In the genomic region with DNA sequence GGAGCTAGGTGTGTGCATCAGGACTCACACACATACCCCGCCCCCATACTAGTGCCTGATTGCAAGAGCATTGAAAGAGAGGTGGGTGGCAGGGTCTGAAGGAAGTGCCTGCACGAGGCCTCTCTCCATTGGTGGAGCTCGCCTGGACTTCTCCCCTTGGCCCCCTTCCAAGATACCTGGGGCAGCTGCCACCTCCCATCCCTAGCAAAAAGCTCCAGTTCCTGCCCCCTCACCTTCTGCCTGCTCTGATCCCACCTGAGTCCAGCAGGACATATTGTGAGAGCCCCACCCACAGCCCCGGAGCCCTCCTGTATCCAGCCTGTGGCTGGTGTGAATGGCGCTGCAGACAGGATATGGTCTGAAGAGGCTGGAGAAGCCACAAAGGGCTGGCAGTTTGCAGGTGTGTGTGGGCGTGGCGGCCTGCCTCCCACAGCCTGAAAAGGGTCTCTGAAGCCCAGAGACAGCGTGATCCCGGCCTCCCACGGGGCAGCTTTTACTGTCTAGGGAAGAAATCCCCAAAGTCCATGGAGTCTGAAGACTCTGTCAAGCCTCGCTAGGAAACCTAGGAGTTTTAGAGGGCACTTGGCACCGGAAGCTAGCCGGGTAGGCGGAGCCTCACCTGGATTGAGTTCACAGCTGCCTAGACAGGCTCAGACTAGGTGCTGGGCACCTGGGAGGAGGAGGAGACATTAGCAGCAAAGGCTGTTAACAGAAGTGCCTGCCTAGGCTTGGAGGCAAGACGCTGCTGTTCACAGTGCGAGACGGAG, we compare ENCODE assay signal across 8 mouse cellular contexts. TPM values are rescaled to one million over a fixed set of nuclear protein-coding genes. Genes with fewer than 3 reads are reported as not detected.
DNase-seq lines count a peak whose midpoint lies in the region; ATAC-seq lines count a peak whose summit lies in the region.

No protein-coding gene starts in this region.

- WGBS in lung, embryonic 15.5 days, result 11% methylated on average over 17 of the region's 17 CpGs
- WGBS in stomach, embryonic 16.5 days, result 12% methylated on average over 17 of the region's 17 CpGs

- H3K36me3 ChIP-seq in lung, embryonic 15.5 days, result no peaks in the 10 kb centered on the region
- no peaks in the 10 kb centered on the region for H3K36me3 ChIP-seq in stomach, embryonic 16.5 days (ENCODE audit: control insufficient read depth, insufficient read depth, low read length)

- peak overlapping the region; percentile 98 for H3K27ac ChIP-seq in lung, embryonic 15.5 days
- H3K27ac ChIP-seq in stomach, embryonic 16.5 days (ENCODE audit: low read length), result peak overlapping the region; percentile 95

- H3K9me3 ChIP-seq in lung, embryonic 15.5 days, result no peaks in the 10 kb centered on the region
- H3K9me3 ChIP-seq in stomach, embryonic 16.5 days (replicated peaks; ENCODE audit: control insufficient read depth, low read length), result no peaks in the 10 kb centered on the region

- ATAC-seq in common myeloid progenitor, adult 5-6 weeks (replicated peaks; ENCODE audit: low read depth, poor library complexity, severe bottlenecking), result peak; percentile 24
- ATAC-seq in lung, embryonic 15.5 days (ENCODE audit: borderline replicate concordance, extremely low read depth, low FRiP score, low TSS enrichment), result peak; percentile 60
- peak; percentile 71 for ATAC-seq in stomach, embryonic 16.5 days (ENCODE audit: insufficient read depth, low FRiP score)

- H3K4me3 ChIP-seq in lung, embryonic 15.5 days, result peak overlapping the region; percentile 43
- H3K4me3 ChIP-seq in stomach, embryonic 16.5 days (replicated peaks; ENCODE audit: low read length), result peak overlapping the region; percentile 44

- peak; percentile 70 for DNase-seq in ES-CJ7 (ENCODE audit: low read depth, low spot score)
- DNase-seq in kidney, adult 11 months, result peak; percentile 97
- DNase-seq in retina, embryonic 14.5 days (ENCODE audit: low spot score), result no peak
- no peak for DNase-seq in cerebellum, adult 8-10 months
- no peak for DNase-seq in gastrocnemius, adult 18-20 months (ENCODE audit: low spot score)

- peaks cover 56% of the 10 kb centered on the region for H3K4me1 ChIP-seq in lung, embryonic 15.5 days
- H3K4me1 ChIP-seq in stomach, embryonic 16.5 days (ENCODE audit: control insufficient read depth, insufficient read depth, low read length), result peaks cover 28% of the 10 kb centered on the region

- H3K27me3 ChIP-seq in lung, embryonic 15.5 days, result no peaks in the 10 kb centered on the region
- no peaks in the 10 kb centered on the region for H3K27me3 ChIP-seq in stomach, embryonic 16.5 days (ENCODE audit: control insufficient read depth, insufficient read depth, low read length)

- peak overlapping the region; percentile 55 for H3K4me2 ChIP-seq in lung, embryonic 15.5 days
- peak overlapping the region; percentile 60 for H3K4me2 ChIP-seq in stomach, embryonic 16.5 days (ENCODE audit: low read depth, low read length)

- H3K9ac ChIP-seq in lung, embryonic 15.5 days, result peak overlapping the region; percentile 50
- peak overlapping the region; percentile 74 for H3K9ac ChIP-seq in stomach, embryonic 16.5 days (ENCODE audit: low read length)

RNA-seq across cellular contexts. Expression of a gene that starts 2.3 kb away (rescaled TPM):
- 293 and 407 TPM in 2 replicates for total RNA-seq in common myeloid progenitor, adult 5-6 weeks (2017)
- 35.4 and 35.6 TPM in 2 replicates for polyA plus RNA-seq in lung, embryonic 15.5 days (2015; fragmentation: Nextera tagmentation; extraction: Ambion mirVana)
- 51.1 and 65.2 TPM in 2 replicates for polyA plus RNA-seq in stomach, embryonic 16.5 days (2015; fragmentation: Nextera tagmentation; extraction: Ambion mirVana)
- 10 to 100 TPM; 19.8 to 24.3 TPM for total RNA-seq in gastrocnemius, adult 18-20 months (2021)

RNA-seq across cellular contexts. Expression of a gene that starts 40.7 kb away (rescaled TPM):
- 144 and 156 TPM in 2 replicates for total RNA-seq in common myeloid progenitor, adult 5-6 weeks (2017)
- 4.3 and 5.2 TPM in 2 replicates for polyA plus RNA-seq in lung, embryonic 15.5 days (2015; fragmentation: Nextera tagmentation; extraction: Ambion mirVana)
- polyA plus RNA-seq in stomach, embryonic 16.5 days (2015; fragmentation: Nextera tagmentation; extraction: Ambion mirVana), result 3.2 and 3.7 TPM in 2 replicates
- under 1 TPM; 0.26 to 0.80 TPM for total RNA-seq in gastrocnemius, adult 18-20 months (2021)

RNA-seq across cellular contexts. Expression of a gene that starts 53.3 kb away (rescaled TPM):
- total RNA-seq in common myeloid progenitor, adult 5-6 weeks (2017), result 0.05 TPM in 1 of 2 replicates, not detected in the other
- polyA plus RNA-seq in lung, embryonic 15.5 days (2015; fragmentation: Nextera tagmentation; extraction: Ambion mirVana), result 0.29 and 0.36 TPM in 2 replicates
- 0.44 and 0.45 TPM in 2 replicates for polyA plus RNA-seq in stomach, embryonic 16.5 days (2015; fragmentation: Nextera tagmentation; extraction: Ambion mirVana)
- total RNA-seq in gastrocnemius, adult 18-20 months (2021), result not detected

RNA-seq across cellular contexts. Expression of a gene that starts 58.9 kb away (rescaled TPM):
- total RNA-seq in common myeloid progenitor, adult 5-6 weeks (2017), result 0.58 and 2.2 TPM in 2 replicates
- 28.7 and 29.3 TPM in 2 replicates for polyA plus RNA-seq in lung, embryonic 15.5 days (2015; fragmentation: Nextera tagmentation; extraction: Ambion mirVana)
- 10.9 and 14.8 TPM in 2 replicates for polyA plus RNA-seq in stomach, embryonic 16.5 days (2015; fragmentation: Nextera tagmentation; extraction: Ambion mirVana)
- 1 to 10 TPM; 2.5 to 5.3 TPM for total RNA-seq in gastrocnemius, adult 18-20 months (2021)

Comparison
In these comparisons a context has a peak if more than half of its experiments do, and no peak if none do; other contexts are left out.
1. DNase-seq: peak in ES-CJ7 (single experiment) and kidney, adult 11 months (single experiment); none in retina, embryonic 14.5 days (single experiment), cerebellum, adult 8-10 months (single experiment) and gastrocnemius, adult 18-20 months (single experiment).
2. RNA of a gene that starts 2.3 kb away (total RNA-seq): 293 to 407 TPM in common myeloid progenitor, adult 5-6 weeks; 19.8 to 24.3 TPM in gastrocnemius, adult 18-20 months; every median in the first group is over 10 times any median in the second.
3. RNA of a gene that starts 40.7 kb away (total RNA-seq): 144 to 156 TPM in common myeloid progenitor, adult 5-6 weeks; 0.26 to 0.80 TPM in gastrocnemius, adult 18-20 months; every median in the first group is over 10 times any median in the second.
4. Peak in every context shown above with its lines, with median percentiles within 50 percentile points of each other: ATAC-seq.